Mouse (Mus musculus) forebrain, embryonic 13.5 days (tissue): ENCODE data around the gene Gbgt1. TPM values are rescaled to one million over a fixed set of nuclear protein-coding genes. Genes with fewer than 3 reads are reported as not detected.

ENCODE experiments used
- ATAC-seq: fragments of 200-750 bp; cut with Nextera tagmentation; 2 replicates; pipeline ENCODE4 v1.8.0; 2017
- H3K27ac ChIP-seq: fragments of 300-500 bp; sonication (generic); 2 replicates; pipeline ENCODE4 v1.5.1; 2015; ENCODE audit warnings: inconsistent platforms, mild to moderate bottlenecking, moderate library complexity
- H3K27me3 ChIP-seq: fragments of 300-500 bp; sonication (generic); 2 replicates; pipeline ENCODE4 v1.6.1; 2015; ENCODE audit warnings: mild to moderate bottlenecking, inconsistent platforms
- H3K36me3 ChIP-seq: fragments of 300-500 bp; sonication (generic); 2 replicates; pipeline ENCODE4 v1.6.1; 2015; ENCODE audit warnings: mild to moderate bottlenecking, inconsistent platforms; ENCODE audit not compliant: poor library complexity, severe bottlenecking
- H3K4me1 ChIP-seq: fragments of 300-500 bp; sonication (generic); 2 replicates; pipeline ENCODE4 v1.6.1; 2015; ENCODE audit warnings: inconsistent platforms
- H3K4me2 ChIP-seq: fragments of 300-500 bp; sonication (generic); 2 replicates; pipeline ENCODE4 v1.6.1; 2015; ENCODE audit warnings: inconsistent platforms, mild to moderate bottlenecking, moderate library complexity
- H3K4me3 ChIP-seq: fragments of 300-500 bp; sonication (generic); 2 replicates; pipeline ENCODE4 v1.5.1; 2015; ENCODE audit warnings: mild to moderate bottlenecking, inconsistent platforms
- H3K9ac ChIP-seq: fragments of 300-500 bp; sonication (generic); 2 replicates; pipeline ENCODE4 v1.6.1; 2015; ENCODE audit warnings: mild to moderate bottlenecking, inconsistent platforms
- H3K9me3 ChIP-seq: fragments of 300-500 bp; sonication (generic); replicated peaks from 2 replicates; pipeline ENCODE4 v1.6.1; 2016; ENCODE audit warnings: inconsistent platforms
- WGBS: fragments of 180-500 bp; shearing (Covaris S2); methylation state at CpG from one replicate; pipeline ENCODE4 v1.1.7; 2015; 5-methylcytosine and 5-hydroxymethylcytosine counted together
- polyA plus RNA-seq: library from polyadenylated mRNA; unstranded; fragments of >200 nt; fragmentation: Nextera tagmentation; extraction: Ambion mirVana; gene quantifications from 2 replicates; pipeline ENCODE4 v1.2.1, GENCODE M21; 2015

Gbgt1 gene
- polyA plus RNA-seq, 1 experiment from 2014 or later: not detected

DNA sequence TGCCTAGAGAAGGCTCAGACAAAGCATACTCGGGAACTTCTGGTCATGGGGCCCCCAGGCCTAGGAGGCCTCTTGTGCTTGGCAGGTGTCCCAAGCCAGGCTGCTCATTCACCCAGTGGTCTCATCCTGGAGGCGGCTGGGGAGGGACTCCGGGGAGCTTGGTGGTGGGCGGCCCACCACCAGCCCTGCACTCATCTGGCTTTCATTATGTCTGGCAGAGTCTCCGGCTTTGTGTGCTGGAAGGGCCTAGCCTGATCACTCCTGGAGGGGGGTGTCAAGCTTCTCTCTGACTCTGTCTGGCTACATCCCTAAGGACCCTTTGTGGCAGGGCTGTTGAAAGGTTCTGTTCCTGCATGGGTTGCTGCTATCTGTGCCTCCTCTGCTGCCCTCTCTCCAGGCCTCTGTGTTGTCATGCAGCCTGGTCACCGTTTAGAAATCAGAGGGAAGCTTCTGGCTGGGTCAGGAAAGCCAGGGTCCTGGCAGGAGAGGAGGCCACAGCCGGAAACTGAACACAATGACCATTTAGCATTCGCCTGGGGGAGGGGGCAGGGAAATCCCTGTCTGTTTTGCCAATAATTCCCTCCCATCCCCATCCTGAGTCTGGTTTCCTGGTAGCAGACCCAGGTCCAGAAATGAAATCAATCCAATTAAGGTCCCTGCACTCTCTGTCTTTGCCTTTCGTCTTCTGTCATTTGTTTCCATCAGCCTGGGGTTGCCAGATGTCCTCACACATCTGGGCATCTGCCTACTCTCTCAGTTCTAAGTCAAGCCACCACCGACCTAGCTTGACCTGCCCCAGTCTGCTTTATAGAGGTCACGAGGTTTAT lies 38.0 kb downstream of the Gbgt1 start:
- ATAC-seq: 0 out of 2 replicates have a peak, but pooled peaks have one; percentile 11
- peaks cover 97% of the 10 kb centered on the region for H3K4me1 ChIP-seq
- no peaks in the 10 kb centered on the region for H3K36me3 ChIP-seq
- no peaks in the 10 kb centered on the region for H3K9me3 ChIP-seq
- 32% methylated on average over 11 of the region's 11 CpGs for WGBS
- H3K27ac ChIP-seq: peak overlapping the region; percentile 76
- peak overlapping the region; percentile 77 for H3K9ac ChIP-seq
- peak overlapping the region; percentile 56 for H3K4me3 ChIP-seq
- H3K27me3 ChIP-seq: no peaks in the 10 kb centered on the region; the same call in 1 of the 2 replicates
- H3K4me2 ChIP-seq: peak overlapping the region; percentile 88

DNA sequence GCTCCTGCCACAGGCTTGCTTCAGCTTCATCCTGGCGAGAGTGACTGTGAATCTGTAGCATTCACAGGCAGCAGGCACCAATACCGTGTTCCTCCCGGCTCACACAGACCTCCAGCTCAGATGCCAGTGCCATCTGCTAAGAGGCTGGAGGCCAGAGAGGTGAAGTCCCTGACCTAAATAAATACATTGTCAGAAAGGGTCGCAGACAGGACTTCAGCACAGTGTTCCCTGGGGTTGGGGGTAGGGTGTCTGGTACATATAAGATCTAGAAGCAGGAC lies 38.5 kb downstream of the Gbgt1 start:
- no peak for ATAC-seq
- peak overlapping the region; percentile 9; the same call in 1 of the 2 replicates for H3K4me3 ChIP-seq
- H3K4me2 ChIP-seq: peak overlapping the region; percentile 88
- WGBS: 51% methylated on average over 4 of the region's 4 CpGs
- H3K27me3 ChIP-seq: no peaks in the 10 kb centered on the region; the same call in 1 of the 2 replicates
- peak overlapping the region; percentile 76 for H3K27ac ChIP-seq
- H3K36me3 ChIP-seq: no peaks in the 10 kb centered on the region
- no peaks in the 10 kb centered on the region for H3K9me3 ChIP-seq
- peak overlapping the region; percentile 77 for H3K9ac ChIP-seq
- H3K4me1 ChIP-seq: peaks cover 97% of the 10 kb centered on the region

DNA sequence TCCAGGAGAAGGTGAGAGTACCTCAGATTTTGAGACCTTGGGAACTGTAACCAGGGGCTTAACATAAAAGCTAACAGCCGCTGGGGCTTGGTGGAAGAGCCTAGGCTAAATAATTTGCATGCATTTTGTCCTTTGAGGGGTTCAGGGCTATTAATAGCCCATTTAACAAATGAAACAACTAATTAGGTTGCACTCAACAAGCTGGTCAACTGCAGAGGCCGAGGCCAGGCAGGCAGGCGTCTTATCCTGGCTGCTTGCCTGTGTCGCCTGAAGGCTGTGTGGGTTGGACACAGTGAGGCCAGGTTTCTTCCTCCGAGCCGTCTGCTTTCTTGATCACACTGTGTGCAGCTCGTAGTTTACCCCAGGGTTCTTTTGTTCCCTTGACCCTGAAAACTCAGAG lies 39.0 kb downstream of the Gbgt1 start:
- 0 out of 2 replicates have a peak overlapping the region, but pooled peaks have one; percentile 2 for H3K4me3 ChIP-seq
- WGBS: 12% methylated on average over 7 of the region's 7 CpGs

DNA sequence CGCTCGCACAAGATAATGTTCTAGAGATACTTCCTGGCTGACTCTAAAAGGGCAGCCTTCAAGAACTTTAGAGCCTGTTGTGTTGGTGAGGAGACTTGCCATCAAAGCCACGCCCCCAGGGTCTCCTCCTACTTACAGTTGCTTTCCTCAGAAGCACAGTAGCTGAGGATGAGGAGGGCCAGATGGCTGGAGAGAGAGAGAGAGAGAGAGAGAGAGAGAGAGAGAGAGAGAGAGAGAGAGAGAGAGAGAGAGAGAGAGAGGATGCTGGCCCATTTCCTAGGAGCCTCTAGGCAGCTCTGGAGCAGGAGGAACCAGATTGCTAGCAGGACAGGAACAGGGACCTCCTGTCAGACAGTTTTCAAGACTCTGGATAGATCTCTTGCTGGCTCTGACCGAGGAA lies 39.5 kb downstream of the Gbgt1 start:
- Histone ChIP-seq H3K27me3 (no peaks in the 10 kb centered on the region; the same call in 1 of the 2 replicates), H3K27ac (peak overlapping the region; percentile 76), H3K9ac (peak overlapping the region; percentile 77), H3K4me2 (peak overlapping the region; percentile 88), H3K4me3 (no peak overlapping the region), H3K9me3 (no peaks in the 10 kb centered on the region), H3K36me3 (no peaks in the 10 kb centered on the region), H3K4me1 (peaks cover 97% of the 10 kb centered on the region)
- no peak for ATAC-seq
- WGBS: 79% methylated on average over 4 of the region's 4 CpGs

More for the DNA sequence above, 39.0 kb downstream of the Gbgt1 start:
- no peak for ATAC-seq
- H3K4me2 ChIP-seq: peak overlapping the region; percentile 88
- H3K9ac ChIP-seq: peak overlapping the region; percentile 77
- no peaks in the 10 kb centered on the region for H3K36me3 ChIP-seq
- no peaks in the 10 kb centered on the region; the same call in 1 of the 2 replicates for H3K27me3 ChIP-seq
- peaks cover 97% of the 10 kb centered on the region for H3K4me1 ChIP-seq
- H3K9me3 ChIP-seq: no peaks in the 10 kb centered on the region
- H3K27ac ChIP-seq: peak overlapping the region; percentile 76

DNA sequence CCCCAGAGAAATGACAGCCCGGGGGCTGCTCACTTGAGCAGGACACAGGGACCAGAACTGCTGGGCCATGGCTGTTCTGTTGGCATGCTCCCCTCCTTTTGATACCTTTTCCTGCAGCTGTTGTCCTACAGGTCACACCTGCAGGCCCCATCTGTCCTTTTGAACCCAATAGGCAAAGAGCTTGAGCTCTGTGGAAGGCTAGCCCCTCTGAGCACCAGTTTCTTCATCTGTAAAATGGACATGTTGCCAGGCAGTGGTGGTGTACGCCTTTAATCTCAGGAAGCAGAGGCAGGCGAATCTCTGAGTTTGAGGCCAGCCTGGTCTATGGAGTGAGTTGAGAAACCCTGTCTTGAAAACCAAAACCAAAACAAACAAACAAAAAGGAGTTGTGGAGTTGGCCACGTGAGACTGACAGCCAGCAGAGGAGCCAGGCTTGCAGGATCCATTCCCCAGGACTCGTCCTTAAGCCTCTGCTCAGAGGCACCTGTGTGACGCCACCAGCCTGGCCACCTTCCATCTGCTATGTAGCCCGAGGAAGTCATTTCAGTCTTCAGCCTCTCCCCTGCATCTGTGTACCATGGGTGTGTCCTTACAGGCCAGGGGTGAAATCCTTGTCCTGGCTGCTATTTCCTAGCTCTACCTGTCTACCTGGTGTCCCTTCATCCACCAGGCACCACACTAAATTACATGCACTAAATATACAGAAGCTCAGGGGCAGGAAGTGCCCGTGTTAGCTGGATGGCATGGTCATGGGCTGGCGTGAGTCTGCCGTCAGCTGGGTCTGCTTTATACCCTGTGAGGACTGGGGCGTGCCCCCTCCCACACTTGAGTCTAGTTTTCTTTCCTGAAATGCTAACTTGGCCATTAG lies 40.3 kb downstream of the Gbgt1 start:
- ATAC-seq: no peak
- Histone ChIP-seq H3K9me3 (no peaks in the 10 kb centered on the region), H3K36me3 (peaks cover 5% of the 10 kb centered on the region; the same call in 1 of the 2 replicates), H3K27ac (peak overlapping the region; percentile 31; the same call in 1 of the 2 replicates), H3K9ac (peak overlapping the region; percentile 26; the same call in 1 of the 2 replicates), H3K27me3 (no peaks in the 10 kb centered on the region; the same call in 1 of the 2 replicates), H3K4me2 (no peak overlapping the region), H3K4me1 (peaks cover 89% of the 10 kb centered on the region), H3K4me3 (no peak overlapping the region)
- 74% methylated on average over 11 of the region's 11 CpGs for WGBS

DNA sequence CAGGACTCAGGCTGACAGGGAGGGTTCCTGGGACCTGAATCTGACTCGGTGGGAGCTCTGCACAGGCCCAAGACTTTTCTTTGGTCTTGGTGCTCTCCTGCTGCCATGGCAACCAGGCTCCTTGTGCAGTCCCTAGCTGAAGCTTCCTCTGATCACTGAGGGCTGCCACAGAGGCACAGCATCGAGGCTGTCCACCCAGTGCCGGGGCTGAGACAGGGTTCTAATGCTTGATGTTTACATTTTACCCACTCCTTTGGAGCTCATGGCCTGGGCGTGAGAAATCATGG lies 40.9 kb downstream of the Gbgt1 start:
- no peak overlapping the region for H3K4me2 ChIP-seq
- peak overlapping the region; percentile 50; the same call in 1 of the 2 replicates for H3K9ac ChIP-seq
- peaks cover 11% of the 10 kb centered on the region for H3K36me3 ChIP-seq
- WGBS: 30% methylated on average over 4 of the region's 4 CpGs
- H3K27ac ChIP-seq: peak overlapping the region; percentile 31; the same call in 1 of the 2 replicates
- H3K9me3 ChIP-seq: no peaks in the 10 kb centered on the region
- ATAC-seq: no peak
- H3K4me1 ChIP-seq: peaks cover 84% of the 10 kb centered on the region
- H3K4me3 ChIP-seq: no peak overlapping the region
- H3K27me3 ChIP-seq: no peaks in the 10 kb centered on the region; the same call in 1 of the 2 replicates

DNA sequence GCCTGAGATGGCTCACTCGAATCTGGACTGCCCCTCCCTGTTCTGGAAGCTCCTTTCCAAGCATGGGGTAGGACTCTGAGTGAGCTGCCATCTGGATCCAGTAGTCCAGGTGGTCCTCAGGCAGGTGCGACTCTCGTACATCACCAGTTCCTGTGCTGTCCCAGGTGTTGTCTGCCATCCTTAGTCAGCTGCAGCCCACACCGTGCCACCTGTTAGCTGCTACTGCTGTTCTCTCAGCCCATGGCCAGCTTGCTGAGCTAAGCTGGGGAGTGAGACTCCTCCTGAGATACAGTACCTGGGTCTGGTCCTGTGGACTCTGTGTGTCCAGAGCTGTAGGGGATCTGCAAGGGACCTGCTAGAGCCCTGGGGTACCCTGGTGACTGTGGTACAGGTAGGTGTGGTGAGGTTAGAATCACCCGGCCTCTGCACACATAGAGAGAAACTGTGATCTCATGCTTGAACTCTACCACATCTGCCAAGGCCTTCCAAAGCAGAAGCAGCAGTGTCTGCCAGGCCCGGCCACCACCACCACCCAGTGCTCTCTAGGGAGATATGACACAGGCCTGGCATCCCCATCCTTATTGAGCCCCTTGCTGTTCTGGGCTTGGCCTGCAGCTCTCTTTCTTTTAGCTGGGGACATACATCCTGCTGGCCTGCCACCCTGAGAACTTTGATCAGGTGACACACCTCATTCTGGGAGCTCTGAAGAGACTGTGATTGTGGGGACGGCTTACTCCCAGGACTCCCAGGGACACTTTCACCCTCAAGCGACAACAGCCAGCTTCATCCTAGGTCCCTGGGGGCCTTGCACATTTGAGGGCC lies 41.5 kb downstream of the Gbgt1 start:
- ATAC-seq: no peak
- WGBS: 77% methylated on average over 8 of the region's 8 CpGs
- H3K9me3 ChIP-seq: no peaks in the 10 kb centered on the region
- H3K27me3 ChIP-seq: no peaks in the 10 kb centered on the region; the same call in 1 of the 2 replicates
- H3K9ac ChIP-seq: peak overlapping the region; percentile 50; the same call in 1 of the 2 replicates
- H3K4me2 ChIP-seq: no peak overlapping the region
- peaks cover 17% of the 10 kb centered on the region for H3K36me3 ChIP-seq
- H3K27ac ChIP-seq: peak overlapping the region; percentile 79
- peaks cover 77% of the 10 kb centered on the region for H3K4me1 ChIP-seq
- H3K4me3 ChIP-seq: no peak overlapping the region

DNA sequence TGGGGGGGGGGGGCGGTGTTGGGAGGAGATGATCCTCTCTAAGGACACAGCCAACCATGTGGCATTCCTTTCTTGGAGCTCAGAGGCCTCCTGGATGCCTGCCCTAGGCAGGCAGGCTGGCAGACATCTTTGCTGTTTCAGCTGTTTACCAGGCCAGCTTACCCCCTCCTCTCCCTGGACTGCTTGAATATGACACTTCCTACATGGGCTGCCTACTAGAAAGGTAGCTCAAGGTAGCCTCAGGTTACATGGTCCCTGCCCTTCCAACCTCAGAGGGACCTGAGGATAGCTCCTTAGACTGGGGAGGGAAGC lies 42.1 kb downstream of the Gbgt1 start:
- WGBS: 54% methylated on average over 1 of the region's 1 CpGs
- ATAC-seq: no peak
- Histone ChIP-seq H3K4me3 (no peak overlapping the region), H3K27me3 (no peaks in the 10 kb centered on the region; the same call in 1 of the 2 replicates), H3K36me3 (peaks cover 23% of the 10 kb centered on the region), H3K4me1 (peaks cover 72% of the 10 kb centered on the region), H3K27ac (peak overlapping the region; percentile 79), H3K4me2 (peak overlapping the region; percentile 28; the same call in 1 of the 2 replicates), H3K9me3 (no peaks in the 10 kb centered on the region), H3K9ac (peak overlapping the region; percentile 53; the same call in 1 of the 2 replicates)

DNA sequence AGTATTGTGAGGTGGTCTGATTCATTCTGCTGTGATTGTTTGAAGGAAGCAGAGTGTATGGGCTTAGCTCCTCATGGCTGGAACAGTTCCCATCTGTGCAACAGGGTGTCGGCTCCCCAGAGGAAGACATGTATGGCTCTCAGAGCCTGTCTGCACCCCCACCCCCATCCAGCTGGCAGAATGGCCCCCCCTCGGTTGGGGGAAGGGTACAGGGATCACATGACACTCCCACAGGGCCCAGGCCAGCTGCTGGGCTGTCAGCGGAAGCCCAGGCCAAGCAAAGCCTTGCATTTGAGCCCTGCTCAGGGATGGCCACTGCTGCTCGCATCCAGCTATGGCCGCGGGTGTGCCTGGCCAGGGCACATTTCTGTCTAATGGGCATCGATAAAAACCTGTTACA lies 42.5 kb downstream of the Gbgt1 start:
- Histone ChIP-seq H3K36me3 (peaks cover 27% of the 10 kb centered on the region), H3K27ac (peak overlapping the region; percentile 79), H3K27me3 (no peaks in the 10 kb centered on the region; the same call in 1 of the 2 replicates), H3K9ac (peak overlapping the region; percentile 53; the same call in 1 of the 2 replicates), H3K4me3 (no peak overlapping the region), H3K4me1 (peaks cover 67% of the 10 kb centered on the region), H3K4me2 (peak overlapping the region; percentile 28), H3K9me3 (no peaks in the 10 kb centered on the region)
- 46% methylated on average over 7 of the region's 7 CpGs for WGBS
- peak; percentile 41 for ATAC-seq

DNA sequence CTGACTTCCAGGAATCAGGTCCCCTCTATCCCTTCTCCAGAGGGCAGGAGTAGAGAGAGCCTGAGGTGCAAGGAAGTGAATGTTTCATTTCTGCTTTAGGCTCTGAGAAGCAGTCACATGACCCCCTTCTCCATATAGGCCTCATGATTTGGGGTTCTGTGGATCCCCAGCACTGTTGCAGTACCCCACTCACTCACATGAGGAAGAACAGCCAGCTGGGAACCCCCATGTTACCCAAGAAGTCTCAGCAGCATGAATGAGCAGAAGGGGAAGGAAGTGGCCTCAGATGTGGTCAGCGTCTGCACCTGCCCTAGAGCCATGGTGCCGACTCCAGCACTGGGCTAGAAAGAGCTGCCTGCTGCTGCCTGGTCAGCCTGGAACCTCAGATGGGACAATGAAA lies 43.3 kb downstream of the Gbgt1 start:
- Histone ChIP-seq H3K4me1 (peaks cover 60% of the 10 kb centered on the region), H3K27me3 (no peaks in the 10 kb centered on the region), H3K36me3 (peaks cover 35% of the 10 kb centered on the region), H3K4me3 (no peak overlapping the region), H3K9me3 (no peaks in the 10 kb centered on the region), H3K9ac (no peak overlapping the region), H3K4me2 (no peak overlapping the region), H3K27ac (peak overlapping the region; percentile 79)
- WGBS: 75% methylated on average over 2 of the region's 2 CpGs
- no peak for ATAC-seq

DNA sequence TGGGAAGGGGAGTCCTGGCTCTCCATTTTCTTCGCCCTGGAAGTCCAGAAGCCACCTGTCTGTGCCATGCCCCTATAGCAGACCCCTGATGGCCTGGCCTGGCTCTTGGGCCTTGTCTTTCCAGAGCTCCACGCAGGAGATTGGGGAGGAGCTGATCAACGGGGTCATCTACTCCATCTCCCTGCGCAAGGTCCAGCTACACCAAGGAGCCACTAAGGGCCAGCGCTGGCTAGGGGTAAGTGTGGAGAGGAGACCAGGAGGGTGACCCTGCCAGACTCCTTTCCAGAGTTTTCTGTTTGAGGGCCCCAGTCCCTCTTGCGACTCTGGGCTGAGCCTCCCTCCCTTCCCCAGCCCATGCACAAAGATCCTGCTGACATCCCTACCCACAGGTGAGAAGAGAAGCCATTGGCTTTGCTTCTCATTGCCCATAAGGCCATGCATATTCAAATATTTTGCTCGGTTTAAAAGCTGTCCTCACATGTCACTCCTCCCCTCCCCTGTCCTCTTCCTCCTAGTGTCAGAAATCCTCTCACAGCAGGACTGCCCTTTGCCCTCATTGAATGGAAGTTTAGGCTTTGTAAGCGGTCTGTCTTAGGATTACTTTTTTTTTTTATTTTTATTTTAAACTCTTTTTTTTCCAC lies 44.0 kb downstream of the Gbgt1 start:
- H3K9me3 ChIP-seq: no peaks in the 10 kb centered on the region
- no peak overlapping the region for H3K9ac ChIP-seq
- 84% methylated on average over 8 of the region's 8 CpGs for WGBS
- H3K36me3 ChIP-seq: peaks cover 42% of the 10 kb centered on the region
- no peak for ATAC-seq
- no peaks in the 10 kb centered on the region for H3K27me3 ChIP-seq
- H3K4me1 ChIP-seq: peaks cover 58% of the 10 kb centered on the region
- H3K4me2 ChIP-seq: no peak overlapping the region
- H3K4me3 ChIP-seq: no peak overlapping the region
- no peak overlapping the region for H3K27ac ChIP-seq
